Mouse (Mus musculus): ENCODE data around the gene Ager. TPM values are rescaled to one million over a fixed set of nuclear protein-coding genes. Genes with fewer than 3 reads are reported as not detected.

Ager gene
- total RNA-seq, 2 experiments from 2014 or later = not detected

GRCm38 (mm10) chr17:34630761-34631301, 33.2 kb downstream of the Ager start:
- DNase-seq (ENCODE audit: low spot score) = no peak

- no peak for DNase-seq (ENCODE audit: low spot score)
These were observed 34.0 kb downstream of the Ager start for GRCm38 (mm10) chr17:34631647-34632046.

GRCm38 (mm10) chr17:34632261-34632691, 34.6 kb downstream of the Ager start:
- DNase-seq (ENCODE audit: low spot score) = peak; percentile 81

- DNase-seq (ENCODE audit: low spot score) = no peak
These were observed 38.0 kb downstream of the Ager start for GRCm38 (mm10) chr17:34635671-34636070.

GRCm38 (mm10) chr17:34637459-34637858, 39.8 kb downstream of the Ager start:
- DNase-seq (ENCODE audit: low spot score) = no peak

GRCm38 (mm10) chr17:34639461-34640255, 42.0 kb downstream of the Ager start:
- no peak for DNase-seq (ENCODE audit: low spot score)

GRCm38 (mm10) chr17:34640778-34641601, 43.3 kb downstream of the Ager start:
- DNase-seq (ENCODE audit: low spot score) = no peak

- DNase-seq (ENCODE audit: low spot score) = no peak
These were observed 44.3 kb downstream of the Ager start for GRCm38 (mm10) chr17:34641945-34642344.

- no peak for DNase-seq (ENCODE audit: low spot score)
These were observed 45.7 kb downstream of the Ager start for GRCm38 (mm10) chr17:34643379-34643778.

GRCm38 (mm10) chr17:34643944-34644343, 46.3 kb downstream of the Ager start:
- DNase-seq (ENCODE audit: low spot score) = no peak

GRCm38 (mm10) chr17:34644608-34645007, 46.9 kb downstream of the Ager start, which contains the start of gene Fkbpl:
Gene Fkbpl, plus strand, starts transcription at chr17:34644764.
- peak; percentile 99 for DNase-seq (ENCODE audit: low spot score)

GRCm38 (mm10) chr17:34645256-34645829, 47.7 kb downstream of the Ager start:
- no peak for DNase-seq (ENCODE audit: low spot score)

- DNase-seq (ENCODE audit: low spot score) = no peak
These were observed 48.3 kb downstream of the Ager start for GRCm38 (mm10) chr17:34645831-34646511.

- peak; percentile 97 for DNase-seq (ENCODE audit: low spot score)
These were observed 49.5 kb downstream of the Ager start, which contains the start of gene Atf6b for GRCm38 (mm10) chr17:34646906-34647787. Gene Atf6b, plus strand, starts transcription at chr17:34647146.

- DNase-seq (ENCODE audit: low spot score) = no peak
These were observed 50.7 kb downstream of the Ager start for GRCm38 (mm10) chr17:34648141-34648890.

- DNase-seq (ENCODE audit: low spot score) = no peak
These were observed 51.6 kb downstream of the Ager start for GRCm38 (mm10) chr17:34649106-34649864.
